Mouse (Mus musculus) CH12.LX (cell line): ENCODE measurements at regions not wholly inside any gene's neighbourhood (a gene's known extent, or its start where the extent isn't known, plus 50 kb on each side); places are given as distances from the start of the nearest gene placed in this dataset.

Experiments used
- DNase-seq: peaks from one replicate; pipeline ENCODE4 v3.0.0-alpha.2; 2013; ENCODE audit errors: extremely low read depth
- H3K27ac ChIP-seq: 2 replicates; pipeline ENCODE4 v1.5.1; 2012; ENCODE audit warnings: low read depth, mild to moderate bottlenecking, control low read depth, moderate library complexity; ENCODE audit not compliant: insufficient read depth
- H3K27me3 ChIP-seq: replicated peaks from 2 replicates; pipeline ENCODE3; 2012; ENCODE audit warnings: inconsistent platforms
- H3K36me3 ChIP-seq, 2 experiments: replicated peaks in 1 of 2; 2 replicates each; pipeline versions ENCODE3 to v1.6.1; 2012; ENCODE audit warnings: inconsistent platforms in 1 of 2, low read length in 1 of 2, mild to moderate bottlenecking in 1 of 2, mixed read lengths in 1 of 2, moderate library complexity in 1 of 2; ENCODE audit not compliant: control insufficient read depth in 1 of 2, insufficient read depth in 1 of 2
- H3K4me1 ChIP-seq, 2 experiments: 2 replicates each; pipeline ENCODE4 v1.6.1; 2012; ENCODE audit warnings: inconsistent platforms in 1 of 2, moderate library complexity in 1 of 2; ENCODE audit not compliant: insufficient read depth in 2 of 2, control insufficient read depth in 1 of 2
- H3K4me2 ChIP-seq: 2 replicates; pipeline ENCODE4 v1.6.1; 2012; ENCODE audit warnings: low read depth, mild to moderate bottlenecking, control low read depth; ENCODE audit not compliant: poor library complexity, insufficient read depth, severe bottlenecking
- H3K4me3 ChIP-seq, 3 experiments: fragments of 150-350 bp in 1 of 3; sonication (generic) in 1 of 3; replicated peaks in 1 of 3; 2 replicates each; pipeline versions ENCODE3 to v1.5.1; 2011 to 2012; ENCODE audit warnings: low read depth in 2 of 3, low read length in 2 of 3, mild to moderate bottlenecking in 2 of 3, moderate library complexity in 2 of 3, control low read depth in 1 of 3, improper control_type of control experiment in 1 of 3, inconsistent platforms in 1 of 3, mixed read lengths in 1 of 3; ENCODE audit not compliant: poor library complexity in 1 of 3
- H3K79me2 ChIP-seq: replicated peaks from 2 replicates; pipeline ENCODE4 v1.6.1; 2012; ENCODE audit warnings: mild to moderate bottlenecking, moderate library complexity; ENCODE audit not compliant: control insufficient read depth, poor library complexity, insufficient read depth, severe bottlenecking; ENCODE audit errors: extremely low read depth
- H3K9ac ChIP-seq: 2 replicates; pipeline ENCODE4 v1.6.1; 2012; ENCODE audit warnings: low read depth, mild to moderate bottlenecking, control low read depth, moderate library complexity; ENCODE audit not compliant: insufficient read depth
- H3K9me3 ChIP-seq: replicated peaks from 2 replicates; pipeline ENCODE3; 2012; ENCODE audit warnings: low read length, inconsistent platforms, mixed read lengths
- BHLHE40 ChIP-seq: IDR thresholded peaks from 2 replicates; pipeline ENCODE4 v1.6.1; 2011; ENCODE audit warnings: mild to moderate bottlenecking, low read depth, low read length, improper control_type of control experiment
- JUND ChIP-seq: conservative IDR thresholded peaks from 2 replicates; pipeline ENCODE4 v1.6.1; 2011; ENCODE audit warnings: low read depth, low read length, improper control_type of control experiment
- KAT2A ChIP-seq: IDR thresholded peaks from 2 replicates; pipeline ENCODE4 v1.6.1; 2012; ENCODE audit warnings: low read length, improper control_type of control experiment, inconsistent platforms; ENCODE audit not compliant: insufficient replicate concordance
- MAFK ChIP-seq: IDR thresholded peaks from 2 replicates; pipeline ENCODE4 v1.6.1; 2011; ENCODE audit warnings: low read length, improper control_type of control experiment; ENCODE audit not compliant: insufficient replicate concordance
- MEF2A ChIP-seq: IDR thresholded peaks from 2 replicates; pipeline ENCODE4 v1.6.1; 2014; ENCODE audit warnings: low read depth, mild to moderate bottlenecking, inconsistent platforms, low read length, improper control_type of control experiment, borderline replicate concordance
- MYC ChIP-seq: IDR thresholded peaks from 2 replicates; pipeline ENCODE4 v1.6.1; 2011; ENCODE audit warnings: low read depth, mild to moderate bottlenecking, improper control_type of control experiment, low read length
- PAX5 ChIP-seq: IDR thresholded peaks from 2 replicates; pipeline ENCODE4 v1.6.1; 2012; ENCODE audit warnings: low read length, inconsistent platforms, mixed read lengths
- POLR2AphosphoS2 ChIP-seq: IDR thresholded peaks from 2 replicates; pipeline ENCODE4 v1.6.1; 2011; ENCODE audit warnings: low read depth, low read length, improper control_type of control experiment
- SMC3 ChIP-seq: IDR thresholded peaks from 2 replicates; pipeline ENCODE4 v1.6.1; 2011; ENCODE audit warnings: low read depth, low read length, improper control_type of control experiment
- UBTF ChIP-seq: IDR thresholded peaks from 2 replicates; pipeline ENCODE4 v1.6.1; 2012; ENCODE audit warnings: low read depth, mild to moderate bottlenecking, inconsistent platforms, low read length, improper control_type of control experiment, moderate library complexity
- ZKSCAN1 ChIP-seq: IDR thresholded peaks from 2 replicates; pipeline ENCODE4 v1.6.1; 2012; ENCODE audit warnings: low read depth, inconsistent platforms, low read length, improper control_type of control experiment, borderline replicate concordance
- dilution Hi-C: fragments of 300-500 bp; cut with MboI; formaldehyde crosslinking; loops from 2 replicates; pipeline ENCODE4 v1.14.3; 2020; ENCODE audit warnings: low sequenced_read_pairs; ENCODE audit not compliant: extremely low pct_unique_long_range_greater_than_20kb, extremely low pct_ligation_motif_present
- in situ Hi-C: fragments of 300-500 bp; cut with MboI; formaldehyde crosslinking; loops from 3 replicates; pipeline ENCODE4 v1.14.3; 2019; ENCODE audit warnings: low sequenced_read_pairs, low pct_ligation_motif_present, low pct_unique_long_range_greater_than_20kb, mixed read lengths

- TF ChIP-seq PAX5 (no peak), BHLHE40 (no peak), POLR2AphosphoS2 (no peak), UBTF (no peak)
- TF ChIP-seq, all 38 proteins: peak for 0
- Histone ChIP-seq H3K36me3 (no peaks in the 10 kb centered on the region), H3K9me3 (no peaks in the 10 kb centered on the region), H3K79me2 (no peaks in the 10 kb centered on the region), H3K4me3 (no peak overlapping the region), H3K4me1 (no peaks in the 10 kb centered on the region), H3K4me2 (no peak overlapping the region), H3K27me3 (no peaks in the 10 kb centered on the region), H3K27ac (no peak overlapping the region), H3K9ac (no peak overlapping the region)
- no peak for DNase-seq
- dilution Hi-C loops = no loop called here
- in situ Hi-C loops = no loop called here
Measured at GRCm38 (mm10) chrX:99292758-99293157, 156.8 kb downstream of the Efnb1 start.

- H3K4me2 ChIP-seq = no peak overlapping the region
- no peak for DNase-seq
- TF ChIP-seq KAT2A (no peak), ZKSCAN1 (no peak), MEF2A (no peak), JUND (no peak), BHLHE40 (no peak)
- TF ChIP-seq, all 38 proteins: peak for 0
Measured at GRCm38 (mm10) chrX:99291965-99292364, 156.0 kb downstream of the Efnb1 start.

GRCm38 (mm10) chrX:99291423-99291963, 155.6 kb downstream of the Efnb1 start:
- no peaks in the 10 kb centered on the region for H3K27me3 ChIP-seq
- no peak overlapping the region for H3K4me2 ChIP-seq
- no peak overlapping the region for H3K9ac ChIP-seq
- no peak overlapping the region for H3K4me3 ChIP-seq
- dilution Hi-C loops (no loop called here), in situ Hi-C loops (no loop called here)
- H3K9me3 ChIP-seq = no peaks in the 10 kb centered on the region
- no peaks in the 10 kb centered on the region for H3K79me2 ChIP-seq
- H3K36me3 ChIP-seq = no peaks in the 10 kb centered on the region
- no peak overlapping the region for H3K27ac ChIP-seq
- DNase-seq = no peak
- TF ChIP-seq MYC = no peak
- TF ChIP-seq SMC3 = no peak
- TF ChIP-seq MAFK = no peak
- no peak for TF ChIP-seq MEF2A
- no peak for TF ChIP-seq KAT2A
- no peak for TF ChIP-seq UBTF
- no peak for TF ChIP-seq BHLHE40
- H3K4me1 ChIP-seq = no peaks in the 10 kb centered on the region

More at GRCm38 (mm10) chrX:99291965-99292364, 156.0 kb downstream of the Efnb1 start:
- Histone ChIP-seq H3K27me3 (no peaks in the 10 kb centered on the region), H3K27ac (no peak overlapping the region), H3K36me3 (no peaks in the 10 kb centered on the region), H3K9ac (no peak overlapping the region), H3K79me2 (no peaks in the 10 kb centered on the region), H3K4me1 (no peaks in the 10 kb centered on the region), H3K9me3 (no peaks in the 10 kb centered on the region), H3K4me3 (no peak overlapping the region)
- dilution Hi-C loops (no loop called here), in situ Hi-C loops (no loop called here)
